Mouse (Mus musculus) embryo, embryonic 11.5 days (tissue): ENCODE measurements around the gene Cldn24.
"Not testable (repeated sequence)": the region's sequence is repeated elsewhere in the genome, so short reads cannot be mapped to it uniquely, and the experiment has no call there.

ENCODE experiments used
- DNase-seq: peaks from one replicate; pipeline ENCODE4 v3.0.0-alpha.2; 2012; ENCODE audit warnings: low read depth, low spot score

Gene Cldn24

GRCm38 (mm10) chr8:47821843-47822242 lies at the start of gene Cldn24:
TSS of gene Cldn24 (plus strand) at chr8:47822143.
- no peak for DNase-seq

DNA sequence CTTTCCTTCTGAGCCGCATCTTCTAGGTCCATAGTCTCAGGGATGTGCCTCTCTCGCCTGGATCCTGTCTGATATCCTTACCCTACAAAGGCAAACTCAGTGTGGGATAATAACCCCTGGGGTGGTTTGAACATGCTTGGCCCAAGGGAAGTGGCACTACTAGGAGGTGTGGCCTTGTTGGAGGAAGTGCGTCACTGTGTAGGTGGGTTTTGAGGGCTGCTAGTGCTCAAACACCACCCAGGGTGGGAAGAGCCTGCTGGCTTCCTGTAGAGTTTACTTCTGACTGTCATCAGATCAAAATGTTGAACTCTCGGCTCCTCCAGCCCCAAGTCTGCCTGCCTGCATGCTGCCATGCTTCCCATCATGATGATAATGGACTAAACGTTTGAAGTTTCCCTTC lies 49.0 kb upstream of the Cldn24 start:
- DNase-seq = no peak

GRCm38 (mm10) chr8:47777415-47777814 lies 44.5 kb upstream of the Cldn24 start:
- DNase-seq = no peak

- DNase-seq = no peak
Measured at GRCm38 (mm10) chr8:47779589-47779988, 42.4 kb upstream of the Cldn24 start.

DNA sequence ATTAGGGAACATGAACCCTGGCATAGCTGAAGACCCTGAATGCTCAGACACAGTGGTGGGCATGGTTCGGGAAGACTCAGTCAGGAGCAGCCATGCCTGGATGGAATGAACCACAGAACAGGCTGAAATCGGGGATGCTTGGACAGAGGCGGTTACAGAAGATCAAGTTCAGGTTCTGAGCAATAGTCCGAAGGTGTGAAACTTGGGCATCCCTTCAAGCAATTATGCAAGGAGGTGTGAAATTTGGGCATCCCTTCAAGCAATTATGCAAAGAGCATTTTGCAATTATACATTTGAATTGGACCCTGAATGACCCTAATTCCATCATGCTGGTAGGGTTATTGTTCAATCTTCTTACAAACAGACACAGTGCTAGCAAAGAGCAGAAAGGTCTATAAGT lies 40.1 kb upstream of the Cldn24 start:
- DNase-seq = no peak

GRCm38 (mm10) chr8:47783544-47783943 lies 38.4 kb upstream of the Cldn24 start:
- no peak for DNase-seq

- DNase-seq = no peak
Measured at GRCm38 (mm10) chr8:47783944-47784343, 38.0 kb upstream of the Cldn24 start.

- no peak for DNase-seq
Measured at GRCm38 (mm10) chr8:47784436-47784835, 37.5 kb upstream of the Cldn24 start.

- DNase-seq = no peak
Measured at GRCm38 (mm10) chr8:47786323-47786722, 35.6 kb upstream of the Cldn24 start.

GRCm38 (mm10) chr8:47787705-47788104 lies 34.2 kb upstream of the Cldn24 start:
- DNase-seq = no peak

GRCm38 (mm10) chr8:47791986-47792385 lies 30.0 kb upstream of the Cldn24 start:
- no peak for DNase-seq

- no peak for DNase-seq
Measured at GRCm38 (mm10) chr8:47799438-47799837, 22.5 kb upstream of the Cldn24 start.

DNA sequence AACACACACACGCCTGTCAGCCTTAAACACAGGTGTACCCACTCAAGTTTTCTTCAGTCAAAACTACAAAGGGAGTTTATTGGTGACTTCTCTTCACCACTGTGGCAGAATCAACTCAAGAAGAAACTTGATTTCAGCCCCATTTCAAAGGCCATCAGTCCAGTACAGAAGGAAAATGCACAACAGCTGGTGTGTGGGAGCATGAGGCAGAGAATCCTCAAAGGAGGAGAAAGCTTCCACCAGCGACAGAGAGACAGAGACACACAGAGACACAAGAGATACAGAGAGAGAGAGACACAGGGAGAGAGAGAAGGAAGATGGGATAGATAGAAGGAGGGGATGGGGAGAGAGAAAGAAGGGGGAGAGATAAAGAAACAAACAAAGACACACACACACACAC lies 19.6 kb upstream of the Cldn24 start:
- no peak for DNase-seq

DNA sequence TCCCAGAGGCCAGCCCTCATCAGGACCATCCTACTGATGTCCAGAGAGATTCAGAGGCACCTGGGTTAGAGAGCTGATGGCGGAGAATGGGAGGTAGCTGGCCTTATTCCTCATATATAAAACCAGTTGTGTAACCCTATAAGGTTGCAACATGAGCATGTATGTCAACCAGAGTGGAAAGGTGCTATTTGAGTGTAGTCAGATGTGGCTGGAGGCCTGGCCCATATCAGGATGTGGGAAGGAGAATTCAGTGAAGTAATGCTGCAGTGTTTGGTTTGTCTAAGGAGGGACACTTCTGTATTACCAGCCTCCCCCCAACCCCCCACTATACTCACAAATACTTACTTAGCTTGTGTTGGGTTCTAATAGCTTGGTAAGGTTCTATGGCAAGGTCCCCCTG lies 17.7 kb upstream of the Cldn24 start:
- DNase-seq = no peak

DNA sequence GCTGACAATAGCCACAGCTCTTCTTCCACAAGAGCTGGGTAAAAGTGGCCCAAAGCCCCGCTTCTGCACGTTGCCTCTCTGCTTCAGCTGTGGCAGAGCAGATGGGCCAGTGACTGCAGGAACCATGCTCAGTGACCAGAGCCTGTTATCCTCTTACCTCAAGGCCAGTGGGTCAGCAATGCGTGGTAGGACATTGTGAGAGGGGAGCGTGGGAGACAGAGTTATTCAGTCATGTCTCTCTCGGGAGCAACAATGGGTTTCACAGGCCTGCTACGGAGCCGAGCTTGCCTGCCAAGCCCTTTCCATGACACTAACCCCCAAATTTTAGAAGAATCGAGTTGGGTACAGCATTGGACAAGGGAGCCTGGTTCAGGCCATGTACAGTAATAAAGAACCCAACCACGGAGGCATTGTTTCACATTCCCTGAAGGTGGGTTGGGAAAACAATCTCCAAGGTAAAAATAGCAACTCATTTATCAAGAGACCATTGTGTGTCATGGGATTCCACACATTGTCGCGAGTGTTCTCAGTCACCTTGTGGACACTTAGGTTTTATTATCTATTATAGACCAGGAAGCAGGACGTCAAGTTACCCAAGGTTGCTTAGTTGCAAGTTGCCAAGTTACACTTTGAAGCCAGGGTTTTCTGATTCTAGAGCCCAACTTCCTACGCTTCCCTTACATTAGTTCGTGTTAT lies 11.8 kb upstream of the Cldn24 start:
- no peak for DNase-seq

DNA sequence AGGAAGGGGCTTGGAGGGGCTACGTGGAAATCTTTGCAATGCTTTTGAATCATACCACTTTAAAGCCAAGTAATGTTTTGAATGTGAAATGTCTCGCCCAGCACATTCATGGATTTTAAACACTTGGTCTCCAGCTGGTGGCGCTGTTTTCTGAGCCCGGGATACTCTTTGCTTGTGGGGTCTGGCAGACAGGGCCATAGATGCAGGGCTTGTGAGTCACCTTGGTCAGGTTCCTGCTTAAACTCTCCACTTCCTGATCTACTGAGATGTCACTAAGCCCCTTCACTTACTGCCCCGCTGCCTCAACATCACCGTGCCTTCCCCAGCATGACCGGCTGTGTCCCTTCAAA lies 11.3 kb upstream of the Cldn24 start:
- no peak for DNase-seq

GRCm38 (mm10) chr8:47811221-47811620 lies 10.7 kb upstream of the Cldn24 start:
- no peak for DNase-seq

GRCm38 (mm10) chr8:47819034-47819433 lies 2.9 kb upstream of the Cldn24 start:
- DNase-seq = no peak

DNA sequence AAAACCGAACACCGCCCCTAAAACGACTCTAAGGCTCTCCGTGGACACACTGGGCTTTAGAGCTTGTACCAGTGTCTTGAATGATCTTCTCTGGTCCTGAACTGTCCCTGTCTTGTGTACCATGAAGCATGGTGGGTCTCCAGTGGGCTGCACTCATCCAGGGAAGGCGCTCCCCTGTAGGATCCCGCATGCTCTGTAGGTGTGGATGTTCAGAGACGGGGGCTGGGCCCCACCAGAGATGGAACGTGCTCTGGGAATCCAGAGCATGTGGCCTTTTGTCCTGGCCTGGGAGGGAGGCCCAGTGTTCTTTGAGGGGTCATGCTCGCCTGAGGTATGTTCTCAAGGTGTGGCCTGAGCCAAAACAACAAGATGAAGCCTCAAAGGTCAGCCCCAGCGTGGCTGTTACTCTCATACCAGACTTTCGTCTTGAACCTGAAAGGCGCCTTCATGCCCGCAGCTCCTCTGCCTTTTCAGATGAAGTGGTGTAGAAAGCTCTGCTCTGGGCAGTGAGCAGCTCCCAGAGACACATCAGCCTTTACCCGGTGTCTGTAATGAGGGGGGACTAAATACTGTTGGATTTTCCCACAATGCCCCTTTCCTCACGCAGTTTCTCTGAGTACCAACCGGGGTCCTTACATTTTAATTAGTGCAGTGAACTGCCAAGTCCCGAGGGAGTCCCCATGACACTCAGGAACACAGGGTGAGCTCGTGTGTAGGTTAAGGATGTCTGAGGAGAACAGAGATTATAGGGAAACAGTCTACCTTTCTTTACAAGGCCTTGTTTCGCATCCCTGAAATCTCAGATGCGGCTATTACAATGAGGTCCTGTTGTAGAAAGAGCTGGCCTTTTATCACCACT lies 800 bp upstream of the Cldn24 start:
- no peak for DNase-seq

DNA sequence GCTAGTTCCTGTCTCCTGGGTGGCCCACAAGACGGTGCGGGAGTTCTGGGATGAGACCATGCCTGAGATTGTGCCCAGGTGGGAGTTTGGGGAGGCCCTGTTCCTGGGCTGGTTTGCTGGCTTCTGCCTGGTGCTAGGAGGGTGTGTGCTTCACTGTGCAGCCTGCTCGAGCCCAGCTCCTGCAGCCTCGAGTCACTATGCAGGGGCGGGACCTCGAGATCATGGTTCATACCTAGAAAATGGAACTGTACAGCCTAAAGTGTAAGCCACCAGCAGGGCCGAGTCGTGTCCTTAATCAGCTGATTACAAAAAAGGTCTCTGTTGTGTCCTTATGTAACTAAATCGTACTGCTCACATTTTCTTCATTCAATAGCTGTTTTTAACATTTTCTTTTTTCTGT lies 598 bp downstream of the Cldn24 start:
- not testable (repeated sequence) for DNase-seq

DNA sequence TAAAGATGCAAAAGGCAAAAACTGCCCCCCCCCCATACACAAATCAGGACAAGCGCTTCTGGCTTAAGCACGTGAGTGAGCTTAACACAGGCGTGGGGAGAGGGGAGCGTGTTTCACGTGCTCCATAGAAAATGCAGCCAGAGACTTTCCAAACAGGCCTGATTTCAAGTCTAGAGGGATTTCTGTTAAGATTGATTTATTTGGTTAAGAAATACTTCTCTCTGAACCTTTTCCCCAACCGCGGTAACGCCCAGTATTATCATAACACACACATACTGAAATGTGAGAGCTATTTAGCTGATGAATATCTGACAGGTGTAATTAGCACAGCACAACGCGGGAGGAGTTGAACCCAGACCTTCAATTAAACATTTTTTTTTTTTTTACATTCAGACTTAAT lies 1.8 kb downstream of the Cldn24 start:
- DNase-seq = no peak

GRCm38 (mm10) chr8:47824182-47824581 lies 2.2 kb downstream of the Cldn24 start, which contains the start of gene Cldn22:
TSS of gene Cldn22 (plus strand) at chr8:47824482.
- DNase-seq = no peak

DNA sequence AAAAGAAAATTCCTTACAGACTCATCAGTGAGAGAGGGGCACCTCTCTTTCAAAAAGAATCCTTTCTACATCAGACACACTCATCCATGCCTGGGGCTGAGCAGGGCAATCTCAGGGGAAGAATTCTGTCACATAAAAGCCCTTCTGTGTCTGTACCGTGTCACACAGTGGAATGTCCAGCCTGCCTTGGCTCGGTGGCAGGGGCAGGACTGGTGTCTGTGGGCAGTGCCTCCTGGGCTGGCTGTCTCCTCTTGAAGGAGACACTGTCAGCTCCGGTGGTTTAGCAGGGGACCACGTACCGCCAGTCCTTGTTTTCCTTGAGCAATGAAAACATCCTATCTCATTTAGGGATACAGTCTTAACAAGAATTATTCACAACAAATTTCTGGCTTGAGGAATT lies 3.7 kb downstream of the Cldn24 start:
- DNase-seq = no peak
